Mouse (Mus musculus) spleen, adult 2 months (tissue): Measurements from ENCODE around the gene Sdc4.

Experiments
- CTCF ChIP-seq: fragments of 200-500 bp; IDR thresholded peaks from 2 replicates; pipeline ENCODE4 v1.5.1; 2011; ENCODE audit warnings: mild to moderate bottlenecking, inconsistent platforms; ENCODE audit not compliant: insufficient read depth, insufficient read length, insufficient replicate concordance; ENCODE audit errors: extremely low read depth
- POLR2A ChIP-seq: fragments of 200-500 bp; IDR thresholded peaks from 2 replicates; pipeline ENCODE4 v1.6.1; 2011; ENCODE audit warnings: low read depth, low read length, inconsistent platforms

DNA sequence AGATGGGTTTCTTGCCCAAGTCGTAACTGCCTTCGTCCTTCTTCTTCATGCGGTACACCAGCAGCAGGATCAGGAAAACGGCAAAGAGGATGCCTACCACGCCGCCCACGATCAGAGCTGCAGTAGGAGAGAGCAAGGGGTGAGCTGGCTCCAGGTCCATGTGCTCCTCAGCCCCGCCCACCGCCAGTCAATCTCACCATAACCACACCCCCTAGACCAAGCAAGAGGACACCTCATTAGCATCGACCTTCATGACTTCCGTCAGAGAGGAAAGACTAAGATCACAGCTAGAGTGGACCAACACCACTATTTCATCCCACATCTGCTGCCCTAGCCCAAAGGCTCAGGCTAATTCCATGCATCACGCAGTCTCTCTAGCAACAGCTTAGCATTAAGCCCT is 17.6 kb downstream of the Sdc4 start:
- TF ChIP-seq CTCF (no peak), POLR2A (no peak)
